Mouse (Mus musculus): ENCODE measurements at regions not wholly inside any gene's neighbourhood (a gene's known extent, or its start where the extent isn't known, plus 50 kb on each side); places are given as distances from the start of the nearest gene placed in this dataset.

- TF ChIP-seq EP300 (IDR thresholded peaks at IDR 0.05; ENCODE audit: low read depth) (no peak), CTCF (IDR thresholded peaks at IDR 0.05; ENCODE audit: low read depth) (no peak)
Observed at GRCm38 (mm10) chr5:148651736-148652135, 99.1 kb upstream of the Ubl3 start.

All from liver, embryonic 14.5 days (tissue).